Mouse (Mus musculus) left cerebral cortex, postnatal 10 days (tissue): ENCODE results near the gene Caprin1. TPM values are rescaled to one million over a fixed set of nuclear protein-coding genes. Genes with fewer than 3 reads are reported as not detected.
A peak's percentile ranks its signal among the peaks of the same experiment; 100 is the strongest.

Experiments used
- DNase-seq, 2 experiments: peaks; one replicate each; pipeline ENCODE4 v3.0.0; 2021 to 2022; ENCODE audit warnings: low spot score in 2 of 2, mixed read lengths in 1 of 2; ENCODE audit errors: extremely low spot score in 1 of 2
- intact Hi-C: fragments of 180-260 bp; cut with DNase I; formaldehyde crosslinking; loops from one replicate; pipeline ENCODE4 v1.15.1; 2025
- total RNA-seq, 2 experiments: library from RNA; stranded (reverse); gene quantifications; 2 replicates each; pipeline ENCODE4 v1.2.3; 2021

Caprin1 gene
- 100 to 1,000 TPM; 391 to 397 TPM for total RNA-seq

DNA sequence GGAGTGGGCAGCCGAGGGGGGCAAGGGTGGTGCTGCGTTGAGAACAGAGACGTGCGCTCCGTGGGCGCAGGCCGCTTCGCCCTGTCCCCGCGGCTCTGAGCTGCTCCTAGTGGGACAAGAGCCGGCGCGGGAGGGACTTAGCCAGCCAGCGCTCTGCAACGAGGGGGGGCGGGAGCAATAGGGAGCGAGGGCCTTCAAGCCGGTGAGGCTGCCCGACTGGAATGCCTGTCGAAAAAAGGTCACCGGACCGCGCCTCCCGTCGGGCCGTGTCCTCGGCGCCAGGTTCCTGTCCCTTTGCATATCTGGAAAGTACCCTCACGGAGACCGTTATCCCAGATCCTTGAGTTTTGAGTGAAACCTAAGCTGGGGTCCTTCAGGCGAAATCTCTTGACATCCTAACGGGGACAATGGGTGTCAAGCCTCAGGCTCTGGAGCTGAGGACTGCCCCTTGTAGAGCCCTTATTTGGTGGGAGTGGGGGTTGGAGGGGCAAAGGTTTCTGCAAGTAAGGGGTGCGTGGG is at the start of gene Caprin1:
Gene Caprin1, minus strand, starts transcription at position 159 of the 519 bp plus-strand sequence.
- intact Hi-C loops: loop anchor here (5.0 kb wide), 2 partner anchors 35 to 50 kb away; partner anchors contain the start of gene Nat10
- DNase-seq: peak; percentile 90 to 96

DNA sequence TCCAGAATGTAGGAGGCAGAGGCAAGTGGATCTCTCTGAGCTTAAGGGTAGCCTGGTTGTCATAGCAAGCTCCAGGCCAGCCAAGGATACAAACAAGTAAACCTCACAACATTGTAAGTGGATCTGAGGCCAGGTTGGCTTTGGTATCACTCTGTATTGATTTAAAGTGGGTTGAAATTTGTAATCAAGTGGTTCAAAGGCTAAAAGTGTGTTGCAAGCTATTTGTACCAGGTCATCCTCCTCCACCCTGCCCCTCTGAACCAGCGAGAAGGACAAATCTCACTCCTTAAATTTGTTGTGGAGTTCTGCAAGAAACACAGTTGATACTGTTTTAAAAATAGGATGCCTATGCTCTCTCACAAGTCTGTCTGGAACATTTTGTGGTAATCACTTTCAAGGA is 49.4 kb upstream of the Caprin1 start:
- intact Hi-C loops: loop anchor here (5.0 kb wide), 1 partner anchor 50 kb away; the partner anchor contains the start of gene Caprin1
- no peak for DNase-seq

DNA sequence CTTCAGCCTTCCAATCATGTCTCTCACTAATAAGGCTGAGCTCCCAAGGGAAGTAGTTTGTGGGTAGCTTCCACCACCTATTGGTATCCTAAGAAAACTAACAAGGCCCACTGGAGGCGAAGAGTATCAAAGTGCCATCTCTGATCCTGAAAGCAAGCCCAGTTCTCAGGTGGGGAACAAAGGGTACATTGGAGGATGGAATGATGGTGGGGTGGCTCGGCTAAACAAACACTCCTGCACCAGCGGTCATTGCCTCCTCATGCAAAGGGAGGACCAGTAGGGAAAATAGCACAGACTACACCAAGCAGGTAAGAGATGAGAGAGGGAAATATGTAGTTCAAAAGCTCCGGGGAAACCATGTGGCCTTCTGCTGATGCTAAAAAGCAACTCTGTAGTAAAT is 48.8 kb upstream of the Caprin1 start:
- no peak for DNase-seq
- intact Hi-C loops: loop anchor here (5.0 kb wide), 1 partner anchor 49 kb away; the partner anchor contains the start of gene Caprin1

DNA sequence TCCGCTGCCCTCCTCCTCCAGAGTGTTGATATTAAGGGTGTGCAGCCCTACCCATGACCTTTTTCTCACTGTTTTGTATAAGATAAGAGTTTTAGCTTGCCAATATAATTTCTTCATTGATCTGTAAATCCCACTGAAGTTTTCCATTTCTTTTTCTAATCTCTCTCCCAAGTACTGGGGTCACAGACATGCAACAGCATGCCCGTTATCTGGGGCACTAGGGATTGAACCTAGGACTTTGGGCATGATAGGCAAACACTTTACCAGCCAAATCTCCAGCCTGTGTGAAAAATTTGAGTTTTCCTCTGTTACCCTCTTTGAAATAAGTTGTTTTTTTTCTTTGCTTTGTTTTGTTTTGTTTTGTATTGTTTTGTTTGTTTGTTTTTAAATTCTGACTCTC is 46.6 kb upstream of the Caprin1 start:
- intact Hi-C loops: no loop called here
- DNase-seq: no peak

DNA sequence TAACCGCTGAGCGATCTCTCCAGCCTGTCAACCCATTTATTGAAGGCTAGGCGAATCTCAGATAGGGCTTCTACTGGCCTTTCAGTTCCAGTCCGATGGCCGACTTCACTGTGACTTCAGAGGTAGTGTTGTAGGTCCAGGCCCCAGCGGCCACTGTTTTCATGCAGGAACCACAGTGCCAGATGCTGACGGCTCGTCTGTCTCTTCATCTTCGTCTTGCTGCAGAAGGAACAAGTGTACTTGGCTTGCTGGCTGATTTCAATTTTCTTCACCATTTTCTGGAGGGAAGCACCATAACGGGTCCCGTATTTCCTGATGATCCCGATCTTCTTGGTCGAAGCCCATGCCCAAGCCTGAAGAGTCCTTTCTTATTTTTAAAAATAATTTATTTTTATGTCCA is 45.9 kb upstream of the Caprin1 start:
- DNase-seq: no peak
- intact Hi-C loops: no loop called here

DNA sequence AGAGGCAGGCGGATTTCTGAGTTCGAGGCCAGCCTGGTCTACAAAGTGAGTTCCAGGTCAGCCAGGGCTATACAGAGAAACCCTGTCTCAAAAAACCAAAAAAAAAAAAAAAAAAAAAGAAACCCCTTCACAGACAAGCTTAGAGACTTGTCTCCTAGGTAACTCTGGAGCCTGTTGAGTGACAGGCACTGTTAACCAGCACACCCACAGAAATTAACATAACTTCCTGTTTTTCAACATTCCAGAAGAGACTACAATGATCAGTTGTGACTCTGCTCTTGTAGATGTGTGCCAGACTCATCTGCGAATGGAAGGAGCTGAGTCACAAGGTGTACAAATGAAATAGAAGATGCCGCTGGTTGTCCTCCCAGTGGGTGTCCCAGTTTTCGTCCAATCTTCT is 44.9 kb upstream of the Caprin1 start:
- intact Hi-C loops: no loop called here
- no peak for DNase-seq

DNA sequence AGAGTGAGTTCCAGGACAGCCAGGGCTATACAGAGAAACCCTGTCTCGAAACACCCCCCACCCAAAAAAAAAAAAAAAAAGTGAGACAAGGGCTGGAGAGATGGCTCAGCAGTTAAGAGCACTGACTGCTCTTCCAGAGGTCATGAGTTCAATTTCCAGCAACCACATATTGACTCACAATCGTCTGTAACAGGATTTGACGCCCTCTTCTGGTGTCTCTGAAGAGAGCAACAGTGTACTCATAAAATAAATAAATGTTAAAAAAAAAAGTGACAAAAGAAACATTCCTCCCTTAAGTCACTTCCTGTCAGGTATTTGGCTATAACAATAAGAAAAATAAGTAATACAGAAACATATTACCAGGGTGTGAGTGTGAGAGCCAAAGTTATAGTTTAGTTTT is 41.0 kb upstream of the Caprin1 start:
- intact Hi-C loops: no loop called here
- DNase-seq: no peak

DNA sequence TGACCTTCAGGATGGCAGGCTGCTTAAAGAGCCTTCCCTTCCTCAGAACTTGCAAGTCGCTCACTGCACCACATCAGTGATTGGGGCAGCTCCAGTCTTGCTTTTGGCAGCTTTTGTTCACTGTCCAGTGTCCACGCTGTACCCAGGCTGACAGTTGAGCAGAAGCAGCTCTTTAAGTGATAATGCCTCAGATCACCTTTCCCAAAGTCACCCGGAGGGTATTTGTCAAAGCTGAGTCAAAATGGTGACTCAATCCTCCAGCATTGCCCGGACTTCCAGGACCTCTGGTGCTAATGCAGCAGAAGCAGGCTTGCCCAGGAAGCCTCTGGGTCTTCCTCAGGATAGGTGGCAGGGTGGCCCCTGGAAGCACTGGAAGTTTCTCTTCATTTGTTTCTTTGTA is 39.7 kb upstream of the Caprin1 start:
- intact Hi-C loops: no loop called here

DNA sequence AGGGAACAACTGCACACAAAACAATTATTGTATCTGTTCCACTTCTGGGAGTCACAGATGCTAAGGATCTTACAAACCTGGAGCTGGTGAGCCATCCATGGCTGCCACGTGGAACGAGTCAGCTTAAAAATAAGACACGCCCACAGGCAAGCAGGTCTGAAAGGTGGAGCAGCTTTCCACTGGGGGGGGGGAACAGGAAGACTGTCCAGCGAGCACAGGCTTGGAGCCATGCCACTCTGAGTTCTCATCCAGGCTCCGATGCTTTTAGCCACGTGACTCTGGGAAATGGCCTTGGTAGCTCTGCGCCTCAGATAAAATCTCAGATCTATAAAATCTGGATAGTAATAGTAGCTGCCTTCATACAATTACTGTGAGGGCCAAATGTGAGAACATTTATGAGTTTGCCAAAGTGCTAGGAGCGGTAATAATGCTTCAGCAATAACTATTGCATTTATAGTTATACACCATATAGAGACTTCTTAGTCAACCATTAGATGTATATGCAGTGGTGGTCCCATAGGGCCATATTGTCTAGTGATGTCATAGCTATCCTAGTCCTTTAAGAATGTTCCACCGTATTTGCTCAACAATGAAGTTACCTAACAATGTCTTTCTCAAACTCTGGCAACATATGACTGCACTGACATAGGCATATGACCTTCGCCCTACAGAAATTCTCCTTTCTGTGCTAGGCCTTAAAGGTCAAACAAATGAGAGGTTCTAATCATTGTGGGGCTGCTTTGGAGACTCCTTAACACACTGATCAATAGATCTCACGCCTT is 38.4 kb upstream of the Caprin1 start:
- intact Hi-C loops: no loop called here
- DNase-seq: no peak

More for the DNA sequence above, 39.7 kb upstream of the Caprin1 start:
- DNase-seq: no peak

DNA sequence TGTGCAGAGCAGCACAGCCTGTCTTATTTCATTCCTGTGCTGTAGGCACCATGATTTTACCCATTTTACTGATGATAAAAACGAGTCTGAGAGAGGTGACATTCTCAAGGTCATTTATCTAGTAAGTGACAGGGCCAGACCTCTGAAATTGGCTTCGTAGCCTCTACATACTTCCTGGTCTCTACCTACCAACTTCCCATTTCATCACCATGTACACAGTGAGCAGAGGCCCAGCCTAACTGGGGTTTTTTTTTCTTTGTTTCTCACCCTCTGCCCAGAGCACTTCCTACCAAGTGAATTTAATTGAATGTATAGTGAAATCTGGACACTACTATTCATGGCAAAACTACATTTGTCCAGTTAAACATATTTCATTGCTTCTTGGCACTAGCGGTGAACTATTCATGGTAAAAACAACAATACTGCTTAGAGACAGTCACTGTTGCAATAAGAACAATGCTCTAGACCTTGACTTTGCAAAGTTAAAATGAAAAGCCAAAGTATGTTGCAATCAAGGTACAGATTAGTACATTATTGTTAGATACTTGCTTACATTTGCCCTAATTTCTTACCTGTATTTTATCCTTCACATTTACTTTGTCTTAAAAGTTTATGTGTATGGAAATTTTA is 36.5 kb upstream of the Caprin1 start:
- no peak for DNase-seq
- intact Hi-C loops: no loop called here

DNA sequence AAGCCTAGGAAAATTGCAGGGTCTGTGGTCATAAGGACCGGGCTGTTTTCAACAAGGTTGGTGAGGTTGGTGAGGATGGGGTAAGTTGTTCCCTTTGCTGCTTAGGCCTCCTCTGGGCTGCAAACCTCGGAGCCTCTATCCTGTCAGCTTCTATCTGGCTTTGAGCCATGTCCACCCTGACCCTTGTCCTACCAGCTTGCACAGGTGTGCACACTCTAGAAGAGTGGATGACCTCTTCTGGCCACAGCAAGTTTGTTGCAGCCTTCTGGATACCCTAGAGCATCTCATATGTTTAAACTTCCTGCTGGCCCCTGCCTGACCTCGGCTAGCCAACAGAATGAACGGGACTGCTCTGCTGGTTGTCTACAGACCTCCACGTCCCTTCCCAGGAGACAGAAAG is 35.5 kb upstream of the Caprin1 start:
- no peak for DNase-seq

DNA sequence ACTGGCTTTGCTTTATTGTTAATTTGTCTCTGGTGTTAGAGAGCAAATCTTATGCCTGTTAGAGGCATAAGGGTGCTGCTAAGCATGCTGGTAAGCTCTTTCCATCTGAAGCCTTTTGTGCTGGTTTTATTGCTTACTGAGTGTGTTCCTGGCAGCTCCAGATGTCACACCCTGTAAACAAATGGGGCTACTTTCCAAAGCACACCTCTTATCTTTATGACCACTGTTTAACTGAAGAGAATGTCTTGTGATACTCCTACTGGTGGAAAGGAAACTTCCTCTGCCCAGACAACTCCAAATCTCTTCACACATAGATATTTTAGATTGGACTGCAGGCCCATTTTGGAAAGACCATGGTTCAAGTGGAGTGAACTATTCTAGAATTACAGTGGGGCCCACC is 31.5 kb upstream of the Caprin1 start:
- intact Hi-C loops: no loop called here
- no peak for DNase-seq

More for the DNA sequence above, 35.5 kb upstream of the Caprin1 start:
- intact Hi-C loops: no loop called here

DNA sequence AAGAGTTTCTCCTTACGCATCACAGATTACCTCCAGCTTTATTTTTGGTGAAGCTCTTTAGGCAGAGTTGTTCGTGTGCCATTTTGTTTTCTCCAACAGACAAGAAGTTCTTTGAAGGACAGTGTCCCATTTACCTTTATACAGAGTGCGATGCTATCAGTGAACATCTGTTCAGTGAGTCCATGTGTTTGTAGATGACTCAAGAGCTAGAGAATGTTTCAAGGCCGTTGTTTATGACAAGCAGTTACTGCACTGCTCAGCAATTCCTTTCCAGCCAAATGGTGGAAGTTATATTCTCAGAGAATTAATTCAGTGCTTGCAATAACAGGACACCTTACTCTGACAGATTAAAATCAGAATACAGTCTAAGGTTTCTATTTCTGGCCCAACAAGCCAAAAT is 27.5 kb upstream of the Caprin1 start:
- intact Hi-C loops: no loop called here
- DNase-seq: no peak

DNA sequence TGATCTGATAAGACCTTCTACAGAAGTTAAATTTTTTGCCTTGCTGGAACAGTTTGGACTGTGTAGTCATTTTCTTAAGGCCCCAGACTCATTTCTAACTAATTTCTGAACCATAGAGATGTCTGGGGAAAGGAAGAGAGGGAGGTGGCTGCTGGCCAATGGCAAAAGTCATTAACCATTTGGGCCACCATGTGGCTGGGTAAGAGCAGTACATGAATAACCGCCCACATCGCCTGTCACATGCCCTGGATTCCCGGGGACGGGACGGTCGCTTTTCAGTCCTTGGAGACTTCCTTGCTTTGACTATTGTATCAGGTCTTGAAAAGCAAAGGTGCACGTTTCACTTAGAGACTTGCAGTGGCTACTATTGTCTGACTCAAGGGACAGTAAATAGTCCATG is 25.1 kb upstream of the Caprin1 start:
- intact Hi-C loops: no loop called here
- no peak for DNase-seq

DNA sequence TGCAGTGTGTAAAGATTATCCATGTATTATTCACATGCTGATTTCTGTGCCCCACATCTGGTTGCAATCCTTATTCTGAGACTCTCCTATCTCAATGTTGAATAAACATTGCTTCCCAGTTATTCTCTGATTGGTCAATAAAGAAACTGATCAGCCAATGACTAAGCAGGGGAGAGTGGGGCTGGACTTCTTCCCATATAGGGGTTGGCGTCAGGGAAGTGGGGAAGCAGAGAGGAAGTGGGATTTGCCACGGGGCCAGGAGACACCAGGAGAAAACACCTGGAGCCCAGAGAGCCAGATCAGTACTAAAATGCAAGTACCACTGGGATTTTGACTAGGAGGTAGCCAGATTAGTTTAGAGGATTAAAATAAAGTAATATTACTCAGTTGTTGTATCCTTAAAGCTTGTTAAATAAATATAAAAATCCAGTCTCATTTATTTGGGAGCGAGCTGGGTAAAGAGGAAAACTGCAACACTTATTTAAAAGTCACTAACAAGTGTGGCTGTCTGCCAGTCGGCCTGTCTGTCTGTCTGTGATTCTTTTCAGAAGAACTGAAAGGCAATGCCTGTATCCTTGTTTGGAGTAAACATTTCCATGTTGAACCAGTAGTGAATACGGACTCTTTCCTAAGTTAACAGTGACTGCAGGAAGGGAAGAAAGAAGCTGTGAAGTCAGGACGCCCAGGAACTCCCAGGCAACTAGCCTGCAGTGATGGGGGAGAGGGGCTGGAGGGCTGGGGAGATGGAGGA is 19.9 kb upstream of the Caprin1 start:
- DNase-seq: no peak
- intact Hi-C loops: no loop called here

DNA sequence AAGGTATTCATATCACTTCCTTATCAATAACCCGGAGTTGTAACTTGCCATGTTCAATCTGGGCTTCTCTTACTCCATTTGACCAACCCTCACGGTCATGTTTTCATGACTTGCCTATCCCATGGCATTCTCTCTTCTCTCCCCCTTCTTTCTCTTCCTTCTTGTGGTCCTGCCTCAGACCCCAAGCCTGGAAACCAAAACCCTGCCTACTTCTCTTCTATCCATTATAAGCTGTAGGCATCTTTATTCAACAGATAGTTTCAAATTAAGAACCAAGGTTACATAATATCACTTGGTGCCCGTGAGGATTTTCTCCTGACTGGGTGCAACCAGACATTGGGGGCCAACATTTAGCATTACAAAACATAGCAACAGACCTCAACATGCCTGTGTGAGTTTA is 18.5 kb upstream of the Caprin1 start:
- intact Hi-C loops: no loop called here

DNA sequence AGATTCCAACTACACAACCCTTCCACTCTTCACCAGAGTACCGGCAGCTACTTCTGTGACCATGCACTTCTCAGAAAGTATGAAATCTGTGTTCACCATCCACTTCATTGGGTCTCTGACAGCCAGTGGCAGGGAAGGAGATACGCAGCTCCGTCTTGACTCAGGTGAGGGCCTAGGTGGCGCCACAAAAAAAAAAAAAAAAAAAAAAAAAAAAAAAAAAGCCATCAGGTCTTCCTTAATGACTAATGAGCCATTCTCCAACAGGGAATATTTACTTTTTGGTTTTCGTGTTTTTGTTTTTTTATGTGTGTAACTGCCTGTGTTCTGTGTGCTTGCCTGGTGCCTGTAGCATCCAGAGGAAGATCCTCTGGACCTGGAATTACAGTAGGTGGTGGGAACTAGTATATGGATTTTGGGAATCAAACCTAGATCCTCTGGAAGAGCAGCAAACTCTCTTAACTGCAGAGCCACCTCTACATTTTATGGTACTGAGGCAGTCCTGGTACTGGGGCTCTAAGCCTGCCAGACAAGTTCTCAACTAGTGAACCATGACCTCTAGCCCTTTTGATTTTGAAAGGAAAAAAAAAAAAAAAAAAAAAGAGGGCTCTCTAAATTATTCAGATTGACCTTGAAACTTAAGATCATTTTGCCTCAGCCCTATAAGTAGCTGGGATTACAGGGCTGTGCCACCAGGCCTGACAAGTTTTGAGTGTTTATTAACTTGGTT is 14.2 kb upstream of the Caprin1 start:
- no peak for DNase-seq
- intact Hi-C loops: no loop called here

More for the DNA sequence above, 18.5 kb upstream of the Caprin1 start:
- DNase-seq: no peak

DNA sequence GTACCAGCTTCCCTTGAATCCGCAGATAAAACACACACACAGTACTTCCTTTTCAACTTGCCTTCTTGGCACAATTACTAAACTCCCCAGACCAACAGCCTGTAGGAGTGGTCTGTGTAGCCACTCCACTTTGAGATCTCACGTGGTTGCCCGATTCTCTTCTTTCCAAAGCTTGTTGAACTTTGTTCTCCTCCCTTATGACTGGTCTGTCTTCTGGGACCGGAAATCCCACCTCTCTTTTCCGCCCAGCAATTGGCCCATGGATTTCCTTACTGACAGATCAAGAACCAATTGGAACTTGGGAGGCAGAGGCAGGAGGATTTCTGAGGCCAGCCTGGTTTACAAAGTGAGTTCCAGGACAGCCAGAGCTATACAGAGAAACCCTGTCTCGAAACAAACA is 13.0 kb upstream of the Caprin1 start:
- intact Hi-C loops: no loop called here
- no peak for DNase-seq

DNA sequence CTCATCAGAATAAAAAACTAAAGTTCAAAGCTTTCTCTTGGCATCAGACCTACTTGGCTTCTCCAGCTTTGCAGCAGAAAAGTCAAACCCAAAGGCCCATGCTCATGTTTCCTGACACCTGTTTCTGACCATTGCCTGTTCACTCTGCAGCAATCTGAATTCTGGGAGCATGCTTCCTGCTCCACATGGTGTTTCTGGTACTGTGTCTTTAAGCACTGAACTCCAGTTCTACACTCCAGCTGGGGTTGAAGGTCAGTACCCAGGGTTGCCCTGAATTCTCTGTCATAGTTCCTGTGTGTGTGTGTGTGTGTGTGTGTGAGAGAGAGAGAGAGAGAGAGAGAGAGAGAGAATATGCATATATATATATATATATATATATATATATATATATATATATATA is 11.0 kb upstream of the Caprin1 start:
- intact Hi-C loops: no loop called here
- DNase-seq: no peak
